Mouse (Mus musculus) cerebellum, adult 9-10 months (tissue): ENCODE results near the gene Tsen15.
"Not testable (repeated sequence)": the region's sequence is repeated elsewhere in the genome, so short reads cannot be mapped to it uniquely, and the experiment has no call there.

Experiments used
- DNase-seq: peaks from one replicate; pipeline ENCODE4 v3.0.0; 2022

The Tsen15 gene

GRCm38 (mm10) chr1:152386188-152386835 lies at the start of gene Tsen15:
Tsen15 (minus strand) TSS chr1:152386688.
- DNase-seq: peak; percentile 87

GRCm38 (mm10) chr1:152434166-152434565 lies 47.7 kb upstream of the Tsen15 start:
- no peak for DNase-seq

- no peak for DNase-seq
Measured at GRCm38 (mm10) chr1:152429805-152430204, 43.3 kb upstream of the Tsen15 start.

- DNase-seq: no peak
Measured at GRCm38 (mm10) chr1:152427912-152428581, 41.6 kb upstream of the Tsen15 start.

GRCm38 (mm10) chr1:152423052-152423451 lies 36.6 kb upstream of the Tsen15 start:
- DNase-seq: no peak

- DNase-seq: no peak
Measured at GRCm38 (mm10) chr1:152422295-152422694, 35.8 kb upstream of the Tsen15 start.

- DNase-seq: no peak
Measured at GRCm38 (mm10) chr1:152417602-152418001, 31.1 kb upstream of the Tsen15 start.

GRCm38 (mm10) chr1:152416306-152416904 lies 29.9 kb upstream of the Tsen15 start:
- no peak for DNase-seq

GRCm38 (mm10) chr1:152414451-152414850 lies 28.0 kb upstream of the Tsen15 start:
- no peak for DNase-seq

GRCm38 (mm10) chr1:152413961-152414360 lies 27.5 kb upstream of the Tsen15 start:
- no peak for DNase-seq

- DNase-seq: no peak
Measured at GRCm38 (mm10) chr1:152413116-152413515, 26.6 kb upstream of the Tsen15 start.

GRCm38 (mm10) chr1:152410657-152411056 lies 24.2 kb upstream of the Tsen15 start:
- peak; percentile 88 for DNase-seq

GRCm38 (mm10) chr1:152409356-152409755 lies 22.9 kb upstream of the Tsen15 start:
- no peak for DNase-seq

GRCm38 (mm10) chr1:152407021-152407946 lies 20.8 kb upstream of the Tsen15 start:
- no peak for DNase-seq

- DNase-seq: no peak
Measured at GRCm38 (mm10) chr1:152400556-152401540, 14.4 kb upstream of the Tsen15 start.

GRCm38 (mm10) chr1:152399790-152400555 lies 13.5 kb upstream of the Tsen15 start, which contains the start of gene Colgalt2:
Colgalt2 (plus strand) TSS chr1:152399830.
- DNase-seq: no peak

GRCm38 (mm10) chr1:152398708-152399107 lies 12.2 kb upstream of the Tsen15 start:
- DNase-seq: no peak

GRCm38 (mm10) chr1:152394956-152395515 lies 8.5 kb upstream of the Tsen15 start:
- no peak for DNase-seq

GRCm38 (mm10) chr1:152394137-152394536 lies 7.6 kb upstream of the Tsen15 start:
- no peak for DNase-seq

GRCm38 (mm10) chr1:152389271-152389670 lies 2.8 kb upstream of the Tsen15 start:
- no peak for DNase-seq

GRCm38 (mm10) chr1:152385693-152386092 lies 795 bp downstream of the Tsen15 start:
- not testable (repeated sequence) for DNase-seq
